Mouse (Mus musculus): Measurements from ENCODE around the gene Nab2. TPM values are rescaled to one million over a fixed set of nuclear protein-coding genes. Genes with fewer than 3 reads are reported as not detected.
"Not testable (repeated sequence)": the region's sequence is repeated elsewhere in the genome, so short reads cannot be mapped to it uniquely, and the experiment has no call there.

Nab2 gene
- polyA plus RNA-seq, 1 experiment, result 35.9 TPM

GRCm38 (mm10) chr10:127674046-127674655, 5.8 kb upstream of the Nab2 start:
- no peak for DNase-seq (ENCODE audit: low read depth)

- no peak for DNase-seq (ENCODE audit: low read depth)
Measured at GRCm38 (mm10) chr10:127671276-127671675, 2.9 kb upstream of the Nab2 start.

- DNase-seq (ENCODE audit: low read depth), result no peak
Measured at GRCm38 (mm10) chr10:127670185-127670584, 1.8 kb upstream of the Nab2 start.

- DNase-seq (ENCODE audit: low read depth), result no peak
Measured at GRCm38 (mm10) chr10:127669170-127669569, 802 bp upstream of the Nab2 start.

GRCm38 (mm10) chr10:127667269-127668092, 887 bp downstream of the Nab2 start:
- DNase-seq (ENCODE audit: low read depth), result no peak

GRCm38 (mm10) chr10:127666501-127667268, 1.7 kb downstream of the Nab2 start, which contains the start of gene Nemp1:
TSS of gene Nemp1 (plus strand) at chr10:127666901.
- no peak for DNase-seq (ENCODE audit: low read depth)

- DNase-seq (ENCODE audit: low read depth), result no peak
Measured at GRCm38 (mm10) chr10:127665366-127666181, 2.8 kb downstream of the Nab2 start.

- DNase-seq (ENCODE audit: low read depth), result no peak
Measured at GRCm38 (mm10) chr10:127664891-127665290, 3.5 kb downstream of the Nab2 start.

GRCm38 (mm10) chr10:127664166-127664565, 4.2 kb downstream of the Nab2 start:
- DNase-seq (ENCODE audit: low read depth), result no peak

- DNase-seq (ENCODE audit: low read depth), result no peak
Measured at GRCm38 (mm10) chr10:127663590-127663989, 4.8 kb downstream of the Nab2 start.

GRCm38 (mm10) chr10:127662666-127663253, 5.6 kb downstream of the Nab2 start:
- no peak for DNase-seq (ENCODE audit: low read depth)

- no peak for DNase-seq (ENCODE audit: low read depth)
Measured at GRCm38 (mm10) chr10:127661915-127662663, 6.3 kb downstream of the Nab2 start.

GRCm38 (mm10) chr10:127661291-127661914, 7.0 kb downstream of the Nab2 start:
- DNase-seq (ENCODE audit: low read depth), result no peak

- DNase-seq (ENCODE audit: low read depth), result no peak
Measured at GRCm38 (mm10) chr10:127659551-127659950, 8.8 kb downstream of the Nab2 start.

- DNase-seq (ENCODE audit: low read depth), result no peak
Measured at GRCm38 (mm10) chr10:127658076-127658475, 10.3 kb downstream of the Nab2 start.

GRCm38 (mm10) chr10:127657617-127658016, 10.8 kb downstream of the Nab2 start:
- DNase-seq (ENCODE audit: low read depth), result not testable (repeated sequence)

GRCm38 (mm10) chr10:127654970-127655579, 13.3 kb downstream of the Nab2 start:
- DNase-seq (ENCODE audit: low read depth), result no peak

- no peak for DNase-seq (ENCODE audit: low read depth)
Measured at GRCm38 (mm10) chr10:127652906-127653638, 15.3 kb downstream of the Nab2 start.

GRCm38 (mm10) chr10:127645791-127646190, 22.6 kb downstream of the Nab2 start:
- no peak for DNase-seq (ENCODE audit: low read depth)
